ENCODE assay signal across 12 mouse cellular contexts in the genomic region with DNA sequence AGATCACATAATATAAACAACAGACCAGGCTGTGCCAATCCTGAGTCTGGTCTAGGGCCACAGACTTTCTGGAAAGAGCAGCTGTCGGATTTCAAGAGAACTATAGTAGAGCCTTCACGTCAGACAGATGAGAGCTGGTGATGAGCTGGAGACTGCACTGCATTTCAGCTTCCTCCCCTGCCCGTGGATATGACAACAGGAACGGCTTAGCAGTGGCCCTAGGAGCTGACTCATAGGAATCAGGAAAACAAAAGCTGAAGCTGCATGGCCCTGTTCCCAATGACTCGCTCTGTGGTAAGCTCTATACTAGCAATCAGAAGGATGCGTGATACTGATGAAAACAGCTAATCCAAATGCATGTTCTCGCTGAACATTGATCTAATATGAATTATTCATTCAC. TPM values are rescaled to one million over a fixed set of nuclear protein-coding genes. Genes with fewer than 3 reads are reported as not detected.
DNase-seq lines count a peak whose midpoint lies in the region; ATAC-seq lines count a peak whose summit lies in the region.
"Had no signal": no experiment of that assay in that cellular context is flagged by ENCODE, and none has a peak within 500 bp of the region (broad histone marks: within the 10 kb centered on the region; RNA-seq: fewer than 3 reads in every experiment).

No protein-coding gene starts in this region.

- WGBS in kidney, embryonic 16.5 days, result 59% methylated on average over 7 of the region's 7 CpGs
- WGBS in kidney, embryonic 14.5 days, result 71% methylated on average over 7 of the region's 7 CpGs

- no peaks in the 10 kb centered on the region for H3K27me3 ChIP-seq in kidney, embryonic 16.5 days (ENCODE audit: insufficient read depth, low read length)
- H3K27me3 ChIP-seq in kidney, embryonic 14.5 days (ENCODE audit: control insufficient read depth, insufficient read depth, low read length), result no peaks in the 10 kb centered on the region
- H3K27me3 ChIP-seq: heart, embryonic 13.5 days had no signal

- no peak overlapping the region for H3K9ac ChIP-seq in kidney, embryonic 16.5 days (replicated peaks; ENCODE audit: low read length)
- no peak overlapping the region for H3K9ac ChIP-seq in kidney, embryonic 14.5 days (ENCODE audit: low read depth, low read length)
- H3K9ac ChIP-seq: forebrain, postnatal 0 days; heart, embryonic 13.5 days had no signal

- H3K4me3 ChIP-seq in kidney, embryonic 16.5 days (ENCODE audit: low read length), result no peak overlapping the region
- H3K4me3 ChIP-seq in kidney, embryonic 14.5 days (ENCODE audit: low read length), result no peak overlapping the region
- H3K4me3 ChIP-seq: heart, embryonic 13.5 days had no signal

- peak; percentile 27; the same call in 1 of the 2 replicates for ATAC-seq in kidney, embryonic 16.5 days (ENCODE audit: low FRiP score, low TSS enrichment)
- ATAC-seq in kidney, embryonic 14.5 days (ENCODE audit: low FRiP score, low TSS enrichment), result no peak
- ATAC-seq in granulocyte monocyte progenitor cell, adult 5-6 weeks (replicated peaks; ENCODE audit: poor library complexity, severe bottlenecking), result peak; percentile 66
- ATAC-seq: forebrain, postnatal 0 days had no signal

- no peaks in the 10 kb centered on the region for H3K4me1 ChIP-seq in kidney, embryonic 16.5 days (ENCODE audit: insufficient read depth, low read length)
- no peaks in the 10 kb centered on the region for H3K4me1 ChIP-seq in kidney, embryonic 14.5 days (ENCODE audit: control insufficient read depth, insufficient read depth, low read length)
- H3K4me1 ChIP-seq: heart, embryonic 13.5 days had no signal

- no peak overlapping the region for H3K27ac ChIP-seq in kidney, embryonic 16.5 days (ENCODE audit: low read length)
- H3K27ac ChIP-seq in kidney, embryonic 14.5 days (ENCODE audit: low read depth, low read length), result no peak overlapping the region
- H3K27ac ChIP-seq: heart, embryonic 13.5 days; kidney, postnatal 0 days had no signal

- DNase-seq in 3T3-L1 (ENCODE audit: low read depth, low spot score), result peak; percentile 99
- peak; percentile 27 for DNase-seq in MN1 (ENCODE audit: low spot score)
- DNase-seq in spleen, postnatal 4 days (ENCODE audit: low spot score in 2 of 2), result no peak
- no peak for DNase-seq in layer of hippocampus, adult 9-10 months (ENCODE audit: low spot score)
- DNase-seq: cerebellum, adult 9-10 months; forebrain, postnatal 0 days had no signal

- no peak overlapping the region for H3K4me2 ChIP-seq in kidney, embryonic 16.5 days (replicated peaks; ENCODE audit: low read depth, low read length)
- no peak overlapping the region for H3K4me2 ChIP-seq in kidney, embryonic 14.5 days (replicated peaks; ENCODE audit: low read depth, low read length)
- H3K4me2 ChIP-seq: heart, embryonic 13.5 days had no signal

- peaks cover 13% of the 10 kb centered on the region; the same call in 1 of the 2 replicates for H3K36me3 ChIP-seq in kidney, embryonic 16.5 days (ENCODE audit: insufficient read depth, low read length)
- H3K36me3 ChIP-seq in kidney, embryonic 14.5 days (ENCODE audit: control insufficient read depth, insufficient read depth, low read length), result peaks cover 22% of the 10 kb centered on the region

- H3K9me3 ChIP-seq in kidney, embryonic 16.5 days (ENCODE audit: low read length), result no peaks in the 10 kb centered on the region
- no peaks in the 10 kb centered on the region for H3K9me3 ChIP-seq in kidney, embryonic 14.5 days (ENCODE audit: control insufficient read depth, low read length)
- H3K9me3 ChIP-seq: heart, embryonic 13.5 days had no signal

RNA-seq across cellular contexts. Expression of a gene that starts 33.2 kb away (rescaled TPM):
- not detected in 2 replicates for polyA plus RNA-seq in kidney, embryonic 16.5 days (2015; fragmentation: Nextera tagmentation; extraction: Ambion mirVana)
- polyA plus RNA-seq in kidney, embryonic 14.5 days (2014; fragmentation: Nextera tagmentation; extraction: Ambion mirVana), result not detected in 2 replicates
- total RNA-seq in granulocyte monocyte progenitor cell, adult 5-6 weeks (2014; fragmentation: Nextera tagmentation), result not detected in 2 replicates
- total RNA-seq in granulocyte monocyte progenitor cell, adult 5-6 weeks (2017), result not detected in 2 replicates
- total RNA-seq: forebrain, postnatal 0 days had no signal
- polyA plus RNA-seq: forebrain, postnatal 0 days; heart, embryonic 13.5 days; kidney, postnatal 0 days; limb, embryonic 11.5 days had no signal

RNA-seq across cellular contexts. Expression of a gene that starts 43.0 kb away (rescaled TPM):
- polyA plus RNA-seq in kidney, embryonic 16.5 days (2015; fragmentation: Nextera tagmentation; extraction: Ambion mirVana), result 46.2 and 46.5 TPM in 2 replicates
- polyA plus RNA-seq in kidney, embryonic 14.5 days (2014; fragmentation: Nextera tagmentation; extraction: Ambion mirVana), result 56.1 and 57.7 TPM in 2 replicates
- 133 TPM in 2 replicates for total RNA-seq in granulocyte monocyte progenitor cell, adult 5-6 weeks (2014; fragmentation: Nextera tagmentation)
- 125 and 129 TPM in 2 replicates for total RNA-seq in granulocyte monocyte progenitor cell, adult 5-6 weeks (2017)

Comparison
In these comparisons a context has a peak if more than half of its experiments do, and no peak if none do; other contexts are left out.
1. DNase-seq: peak in 3T3-L1 (single experiment) and MN1 (single experiment); none in spleen, postnatal 4 days (0 of 2) and layer of hippocampus, adult 9-10 months (single experiment).